Mouse (Mus musculus): Measurements from ENCODE around the gene Olfr547. TPM values are rescaled to one million over a fixed set of nuclear protein-coding genes. Genes with fewer than 3 reads are reported as not detected.

Olfr547 gene
- polyA plus RNA-seq, 1 experiment from 2014 or later, result not detected

- Histone ChIP-seq H3K9ac (replicated peaks) (no peak overlapping the region), H3K4me1 (no peaks in the 10 kb centered on the region), H3K4me2 (replicated peaks) (no peak overlapping the region), H3K4me3 (no peak overlapping the region), H3K9me3 (no peaks in the 10 kb centered on the region), H3K36me3 (no peaks in the 10 kb centered on the region), H3K27me3 (no peaks in the 10 kb centered on the region), H3K27ac (replicated peaks) (no peak overlapping the region)
- ATAC-seq (replicated peaks), result no peak; the same call in 1 of the 2 replicates
- WGBS, result 64% methylated on average over 3 of the region's 3 CpGs
Measured at GRCm38 (mm10) chr7:102573174-102573830, 38.8 kb downstream of the Olfr547 start.

GRCm38 (mm10) chr7:102575998-102576397 is 41.4 kb downstream of the Olfr547 start:
- no peak for ATAC-seq (replicated peaks)
- H3K27ac ChIP-seq (replicated peaks), result no peak overlapping the region
- no peaks in the 10 kb centered on the region for H3K27me3 ChIP-seq
- H3K36me3 ChIP-seq, result no peaks in the 10 kb centered on the region
- no peaks in the 10 kb centered on the region for H3K9me3 ChIP-seq
- H3K4me3 ChIP-seq, result no peak overlapping the region
- no peak overlapping the region for H3K4me2 ChIP-seq (replicated peaks)
- no peak overlapping the region for H3K9ac ChIP-seq (replicated peaks)
- WGBS, result 59% methylated on average over 6 of the region's 6 CpGs
- no peaks in the 10 kb centered on the region for H3K4me1 ChIP-seq

Other genes starting within 250 kb of the Olfr547 start
- gene Rrm1, start 93.1 kb upstream of the Olfr547 start, polyA plus RNA-seq (2015; fragmentation: Nextera tagmentation; extraction: Ambion mirVana), result 95.7 and 101 TPM in 2 replicates
- 0.23 and 0.38 TPM in 2 replicates for gene Olfr543, start 53.1 kb upstream of the Olfr547 start, polyA plus RNA-seq (2015; fragmentation: Nextera tagmentation; extraction: Ambion mirVana)
- gene Olfr544, start 46.4 kb upstream of the Olfr547 start, polyA plus RNA-seq (2015; fragmentation: Nextera tagmentation; extraction: Ambion mirVana), result 0.06 and 0.13 TPM in 2 replicates
- gene Olfr545, start 35.2 kb upstream of the Olfr547 start, polyA plus RNA-seq (2015; fragmentation: Nextera tagmentation; extraction: Ambion mirVana), result 0.05 and 0.15 TPM in 2 replicates
- gene Olfr548-ps1, start 6.1 kb downstream of the Olfr547 start, polyA plus RNA-seq (2015; fragmentation: Nextera tagmentation; extraction: Ambion mirVana), result not detected in 2 replicates
- gene Olfr549, start 15.1 kb downstream of the Olfr547 start, polyA plus RNA-seq (2015; fragmentation: Nextera tagmentation; extraction: Ambion mirVana), result not detected in 2 replicates
- 0.06 TPM in 1 of 2 replicates, not detected in the other for gene Trim21, start 30.7 kb downstream of the Olfr547 start, polyA plus RNA-seq (2015; fragmentation: Nextera tagmentation; extraction: Ambion mirVana)
- not detected in 2 replicates for gene Olfr550, start 36.7 kb downstream of the Olfr547 start, polyA plus RNA-seq (2015; fragmentation: Nextera tagmentation; extraction: Ambion mirVana)
- not detected in 2 replicates for gene Olfr551, start 57.1 kb downstream of the Olfr547 start, polyA plus RNA-seq (2015; fragmentation: Nextera tagmentation; extraction: Ambion mirVana)
- not detected in 2 replicates for gene Olfr552, start 63.0 kb downstream of the Olfr547 start, polyA plus RNA-seq (2015; fragmentation: Nextera tagmentation; extraction: Ambion mirVana)
- not detected in 2 replicates for gene Olfr553, start 83.5 kb downstream of the Olfr547 start, polyA plus RNA-seq (2015; fragmentation: Nextera tagmentation; extraction: Ambion mirVana)
- gene Olfr554, start 103.7 kb downstream of the Olfr547 start, polyA plus RNA-seq (2015; fragmentation: Nextera tagmentation; extraction: Ambion mirVana), result not detected in 2 replicates
- not detected in 2 replicates for gene Olfr555, start 124.1 kb downstream of the Olfr547 start, polyA plus RNA-seq (2015; fragmentation: Nextera tagmentation; extraction: Ambion mirVana)
- gene Olfr556, start 130.2 kb downstream of the Olfr547 start, polyA plus RNA-seq (2015; fragmentation: Nextera tagmentation; extraction: Ambion mirVana), result not detected in 2 replicates
- gene Trim68, start 152.6 kb downstream of the Olfr547 start, polyA plus RNA-seq (2015; fragmentation: Nextera tagmentation; extraction: Ambion mirVana), result 6.6 and 6.7 TPM in 2 replicates
- gene Olfr557, start 161.2 kb downstream of the Olfr547 start, polyA plus RNA-seq (2015; fragmentation: Nextera tagmentation; extraction: Ambion mirVana), result not detected in 2 replicates
- gene Olfr558, start 167.5 kb downstream of the Olfr547 start, polyA plus RNA-seq (2015; fragmentation: Nextera tagmentation; extraction: Ambion mirVana), result not detected in 2 replicates
- not detected in 2 replicates for gene Olfr33, start 184.3 kb downstream of the Olfr547 start, polyA plus RNA-seq (2015; fragmentation: Nextera tagmentation; extraction: Ambion mirVana)
- gene Olfr559, start 192.7 kb downstream of the Olfr547 start, polyA plus RNA-seq (2015; fragmentation: Nextera tagmentation; extraction: Ambion mirVana), result not detected in 2 replicates
- gene Olfr560, start 224.6 kb downstream of the Olfr547 start, polyA plus RNA-seq (2015; fragmentation: Nextera tagmentation; extraction: Ambion mirVana), result not detected in 2 replicates
- gene Olfr78, start 224.7 kb downstream of the Olfr547 start, polyA plus RNA-seq (2015; fragmentation: Nextera tagmentation; extraction: Ambion mirVana), result 0.05 and 0.14 TPM in 2 replicates
- not detected in 2 replicates for gene Olfr561, start 236.5 kb downstream of the Olfr547 start, polyA plus RNA-seq (2015; fragmentation: Nextera tagmentation; extraction: Ambion mirVana)